In genomic region chr6:16796914-16797313, GRCm38 (mm10) we compare ENCODE assay signal across 15 mouse cellular contexts.
DNase-seq lines count a peak whose midpoint lies in the region; ATAC-seq lines count a peak whose summit lies in the region.
"Had no signal": no experiment of that assay in that cellular context is flagged by ENCODE, and none has a peak within 500 bp of the region (broad histone marks: within the 10 kb centered on the region; RNA-seq: fewer than 3 reads in every experiment).

No protein-coding gene starts in this region.

- H3K4me2 ChIP-seq in forebrain, embryonic 16.5 days (ENCODE audit: low read length): peak overlapping the region; percentile 20
- peak overlapping the region; percentile 14; the same call in 1 of the 2 replicates for H3K4me2 ChIP-seq in stomach, embryonic 15.5 days
- H3K4me2 ChIP-seq: heart, embryonic 12.5 days; hindbrain, embryonic 14.5 days had no signal

- peaks cover 10% of the 10 kb centered on the region for H3K4me1 ChIP-seq in forebrain, embryonic 16.5 days (replicated peaks; ENCODE audit: control insufficient read depth, insufficient read depth, low read length)
- peaks cover 3% of the 10 kb centered on the region; the same call in 1 of the 2 replicates for H3K4me1 ChIP-seq in stomach, embryonic 15.5 days
- H3K4me1 ChIP-seq: heart, embryonic 12.5 days had no signal

- no peak overlapping the region for H3K27ac ChIP-seq in forebrain, embryonic 16.5 days (ENCODE audit: low read length)
- H3K27ac ChIP-seq in stomach, embryonic 15.5 days: no peak overlapping the region
- H3K27ac ChIP-seq: hindbrain, embryonic 14.5 days; limb, embryonic 15.5 days had no signal

- H3K9ac ChIP-seq in forebrain, embryonic 16.5 days (replicated peaks; ENCODE audit: low read depth, low read length): no peak overlapping the region
- no peak overlapping the region for H3K9ac ChIP-seq in stomach, embryonic 15.5 days
- H3K9ac ChIP-seq: heart, embryonic 12.5 days; hindbrain, embryonic 14.5 days; limb, embryonic 15.5 days had no signal

- peak; percentile 71 for ATAC-seq in forebrain, embryonic 16.5 days
- no peak for ATAC-seq in stomach, embryonic 15.5 days (ENCODE audit: insufficient read depth, low FRiP score, low read depth)
- no peak for ATAC-seq in activated CD4-positive, CD25-positive, alpha-beta regulatory T cell, adult 4 months
- ATAC-seq: lung, postnatal 0 days had no signal

- no peak overlapping the region for H3K4me3 ChIP-seq in forebrain, embryonic 16.5 days (replicated peaks; ENCODE audit: low read length)
- H3K4me3 ChIP-seq in stomach, embryonic 15.5 days (replicated peaks): no peak overlapping the region
- H3K4me3 ChIP-seq: heart, embryonic 12.5 days; limb, embryonic 15.5 days had no signal

- no peaks in the 10 kb centered on the region for H3K9me3 ChIP-seq in forebrain, embryonic 16.5 days (ENCODE audit: control insufficient read depth, low read length)
- H3K9me3 ChIP-seq in stomach, embryonic 15.5 days: no peaks in the 10 kb centered on the region
- H3K9me3 ChIP-seq: heart, embryonic 12.5 days; limb, embryonic 15.5 days had no signal

- no peaks in the 10 kb centered on the region for H3K36me3 ChIP-seq in forebrain, embryonic 16.5 days (ENCODE audit: control insufficient read depth, insufficient read depth)
- no peaks in the 10 kb centered on the region for H3K36me3 ChIP-seq in stomach, embryonic 15.5 days
- H3K36me3 ChIP-seq: heart, embryonic 12.5 days; limb, embryonic 15.5 days had no signal

- H3K27me3 ChIP-seq in forebrain, embryonic 16.5 days (replicated peaks; ENCODE audit: control insufficient read depth, insufficient read depth, low read length): no peaks in the 10 kb centered on the region
- H3K27me3 ChIP-seq in stomach, embryonic 15.5 days (replicated peaks): no peaks in the 10 kb centered on the region
- H3K27me3 ChIP-seq: heart, embryonic 12.5 days; limb, embryonic 15.5 days had no signal

- peak; percentile 2 for DNase-seq in embryo, embryonic 9.5 days (ENCODE audit: extremely low spot score)
- DNase-seq in embryo, embryonic 10 days (ENCODE audit: low spot score): no peak
- peak; percentile 4 to 12 for DNase-seq in layer of hippocampus, adult 8-10 months (ENCODE audit: low spot score in 2 of 2)
- DNase-seq in layer of hippocampus, adult 9-10 months (ENCODE audit: low spot score): no peak
- DNase-seq in thymus, postnatal 10 days (ENCODE audit: low spot score in 2 of 2): no peak
- DNase-seq: adrenal gland, adult 8-10 months; cerebellum, postnatal 10 days; thymus, postnatal 4 days had no signal

- 34% methylated on average over 9 of the region's 9 CpGs for WGBS in forebrain, embryonic 16.5 days
- WGBS in stomach, embryonic 15.5 days: 59% methylated on average over 9 of the region's 9 CpGs

Comparison
In these comparisons a context has a peak if more than half of its experiments do, and no peak if none do; other contexts are left out.
1. DNase-seq: peak in embryo, embryonic 9.5 days (single experiment) and layer of hippocampus, adult 8-10 months (2 of 2); none in embryo, embryonic 10 days (single experiment), layer of hippocampus, adult 9-10 months (single experiment) and thymus, postnatal 10 days (0 of 2).